Mouse (Mus musculus): ENCODE results near the gene Cct7. TPM values are rescaled to one million over a fixed set of nuclear protein-coding genes. Genes with fewer than 3 reads are reported as not detected.

Cct7 gene
- polyA plus RNA-seq, 1 experiment = 166 TPM

GRCm38 (mm10) chr6:85451664-85452410 lies 523 bp downstream of the Cct7 start, which contains the start of gene Pradc1:
Gene Pradc1, minus strand, starts transcription at chr6:85451970.
- WGBS = under 1% methylated on average over 54 of the region's 54 CpGs
- peaks cover 9% of the 10 kb centered on the region for H3K4me1 ChIP-seq (replicated peaks; ENCODE audit: control insufficient read depth, insufficient read depth, low read length)
- peak within 1 kb of the TSS; percentile 74 for H3K27ac ChIP-seq (ENCODE audit: control insufficient read depth, insufficient read depth, low read length)
- peak within 1 kb of the TSS; percentile 82 for H3K4me3 ChIP-seq (ENCODE audit: control insufficient read depth, insufficient read depth, low read length)
- no peaks in the 10 kb centered on the region for H3K27me3 ChIP-seq (ENCODE audit: control insufficient read depth, insufficient read depth, low read length)
- no peaks in the 10 kb centered on the region for H3K36me3 ChIP-seq (ENCODE audit: control insufficient read depth, insufficient read depth, low read length)
- DNase-seq = peak; percentile 97
- peak; percentile 54 for TF ChIP-seq POLR2A (IDR thresholded peaks at IDR 0.05; ENCODE audit: control insufficient read depth, extremely low read depth, insufficient read depth, low read length, poor library complexity)
- TF ChIP-seq CTCF (IDR thresholded peaks at IDR 0.05; ENCODE audit: borderline replicate concordance, control insufficient read depth, extremely low read depth, insufficient read depth, low read length, poor library complexity) = no peak

- Histone ChIP-seq H3K4me1 (replicated peaks; ENCODE audit: control insufficient read depth, insufficient read depth, low read length) (peaks cover 9% of the 10 kb centered on the region), H3K27me3 (ENCODE audit: control insufficient read depth, insufficient read depth, low read length) (no peaks in the 10 kb centered on the region), H3K27ac (ENCODE audit: control insufficient read depth, insufficient read depth, low read length) (peak overlapping the region; percentile 56), H3K36me3 (ENCODE audit: control insufficient read depth, insufficient read depth, low read length) (no peaks in the 10 kb centered on the region), H3K4me3 (ENCODE audit: control insufficient read depth, insufficient read depth, low read length) (peak overlapping the region; percentile 82)
- under 1% methylated on average over 15 of the region's 15 CpGs for WGBS
- no peak for DNase-seq
- TF ChIP-seq POLR2A (IDR thresholded peaks at IDR 0.05; ENCODE audit: control insufficient read depth, extremely low read depth, insufficient read depth, low read length, poor library complexity) (no peak), CTCF (IDR thresholded peaks at IDR 0.05; ENCODE audit: borderline replicate concordance, control insufficient read depth, extremely low read depth, insufficient read depth, low read length, poor library complexity) (no peak)
These were observed 1.0 kb downstream of the Cct7 start for GRCm38 (mm10) chr6:85452411-85452665.

- no peaks in the 10 kb centered on the region for H3K36me3 ChIP-seq (ENCODE audit: control insufficient read depth, insufficient read depth, low read length)
- peak overlapping the region; percentile 82; the same call in 1 of the 2 replicates for H3K4me3 ChIP-seq (ENCODE audit: control insufficient read depth, insufficient read depth, low read length)
- H3K4me1 ChIP-seq (replicated peaks; ENCODE audit: control insufficient read depth, insufficient read depth, low read length) = peaks cover 9% of the 10 kb centered on the region
- TF ChIP-seq CTCF (IDR thresholded peaks at IDR 0.05; ENCODE audit: borderline replicate concordance, control insufficient read depth, extremely low read depth, insufficient read depth, low read length, poor library complexity) = no peak
- no peak for TF ChIP-seq POLR2A (IDR thresholded peaks at IDR 0.05; ENCODE audit: control insufficient read depth, extremely low read depth, insufficient read depth, low read length, poor library complexity)
- no peak overlapping the region; the same call in 1 of the 2 replicates for H3K27ac ChIP-seq (ENCODE audit: control insufficient read depth, insufficient read depth, low read length)
- 6% methylated on average over 7 of the region's 7 CpGs for WGBS
- H3K27me3 ChIP-seq (ENCODE audit: control insufficient read depth, insufficient read depth, low read length) = no peaks in the 10 kb centered on the region
- DNase-seq = no peak
These were observed 1.5 kb downstream of the Cct7 start for GRCm38 (mm10) chr6:85452816-85453215.

GRCm38 (mm10) chr6:85459621-85460020 lies 8.3 kb downstream of the Cct7 start:
- no peak for TF ChIP-seq POLR2A (IDR thresholded peaks at IDR 0.05; ENCODE audit: control insufficient read depth, extremely low read depth, insufficient read depth, low read length, poor library complexity)
- no peak for TF ChIP-seq CTCF (IDR thresholded peaks at IDR 0.05; ENCODE audit: borderline replicate concordance, control insufficient read depth, extremely low read depth, insufficient read depth, low read length, poor library complexity)
- Histone ChIP-seq H3K4me3 (ENCODE audit: control insufficient read depth, insufficient read depth, low read length) (no peak overlapping the region), H3K27me3 (ENCODE audit: control insufficient read depth, insufficient read depth, low read length) (no peaks in the 10 kb centered on the region), H3K36me3 (ENCODE audit: control insufficient read depth, insufficient read depth, low read length) (peaks cover 53% of the 10 kb centered on the region), H3K27ac (ENCODE audit: control insufficient read depth, insufficient read depth, low read length) (no peak overlapping the region), H3K4me1 (replicated peaks; ENCODE audit: control insufficient read depth, insufficient read depth, low read length) (no peaks in the 10 kb centered on the region)
- WGBS = 98% methylated on average over 2 of the region's 2 CpGs
- no peak for DNase-seq

- no peak overlapping the region for H3K4me3 ChIP-seq (ENCODE audit: control insufficient read depth, insufficient read depth, low read length)
- H3K4me1 ChIP-seq (replicated peaks; ENCODE audit: control insufficient read depth, insufficient read depth, low read length) = no peaks in the 10 kb centered on the region
- DNase-seq = no peak
- TF ChIP-seq CTCF (IDR thresholded peaks at IDR 0.05; ENCODE audit: borderline replicate concordance, control insufficient read depth, extremely low read depth, insufficient read depth, low read length, poor library complexity) = no peak
- no peak for TF ChIP-seq POLR2A (IDR thresholded peaks at IDR 0.05; ENCODE audit: control insufficient read depth, extremely low read depth, insufficient read depth, low read length, poor library complexity)
- H3K36me3 ChIP-seq (ENCODE audit: control insufficient read depth, insufficient read depth, low read length) = peaks cover 88% of the 10 kb centered on the region
- no peaks in the 10 kb centered on the region for H3K27me3 ChIP-seq (ENCODE audit: control insufficient read depth, insufficient read depth, low read length)
- no peak overlapping the region for H3K27ac ChIP-seq (ENCODE audit: control insufficient read depth, insufficient read depth, low read length)
These were observed 14.1 kb downstream of the Cct7 start for GRCm38 (mm10) chr6:85465381-85465780.

- WGBS = 86% methylated on average over 5 of the region's 5 CpGs
- no peak for DNase-seq
- Histone ChIP-seq H3K27me3 (ENCODE audit: control insufficient read depth, insufficient read depth, low read length) (no peaks in the 10 kb centered on the region), H3K4me1 (replicated peaks; ENCODE audit: control insufficient read depth, insufficient read depth, low read length) (no peaks in the 10 kb centered on the region), H3K27ac (ENCODE audit: control insufficient read depth, insufficient read depth, low read length) (no peak overlapping the region), H3K36me3 (ENCODE audit: control insufficient read depth, insufficient read depth, low read length) (peaks cover 44% of the 10 kb centered on the region), H3K4me3 (ENCODE audit: control insufficient read depth, insufficient read depth, low read length) (no peak overlapping the region)
- TF ChIP-seq CTCF (IDR thresholded peaks at IDR 0.05; ENCODE audit: borderline replicate concordance, control insufficient read depth, extremely low read depth, insufficient read depth, low read length, poor library complexity) = no peak
- TF ChIP-seq POLR2A (IDR thresholded peaks at IDR 0.05; ENCODE audit: control insufficient read depth, extremely low read depth, insufficient read depth, low read length, poor library complexity) = no peak
These were observed 18.5 kb downstream of the Cct7 start for GRCm38 (mm10) chr6:85469660-85470430.

All from thymus, adult 2 months (tissue).